Mouse (Mus musculus) bone marrow macrophage, adult 2 months (primary cell): ENCODE data around the gene Ssbp2.

ENCODE experiments used
- CTCF ChIP-seq: IDR thresholded peaks from 2 replicates; pipeline ENCODE4 v1.5.1; 2012; ENCODE audit warnings: low read depth, mild to moderate bottlenecking, low read length, moderate library complexity
- POLR2A ChIP-seq: IDR thresholded peaks from 2 replicates; pipeline ENCODE4 v1.6.1; 2012; ENCODE audit warnings: mild to moderate bottlenecking, low read depth, low read length, borderline replicate concordance

- TF ChIP-seq CTCF (no peak), POLR2A (no peak)
These were observed 121.4 kb downstream of the Ssbp2 start for GRCm38 (mm10) chr13:91581504-91581903.
